Mouse (Mus musculus) liver, adult 2 months (tissue): Measurements from ENCODE around the gene Tceal3. TPM values are rescaled to one million over a fixed set of nuclear protein-coding genes. Genes with fewer than 3 reads are reported as not detected.
"Not testable (repeated sequence)": the region's sequence is repeated elsewhere in the genome, so short reads cannot be mapped to it uniquely, and the experiment has no call there.

ENCODE experiments used
- DNase-seq: peaks from one replicate; pipeline ENCODE4 v3.0.0-alpha.2; 2011; ENCODE audit warnings: low read depth, low spot score; ENCODE audit errors: extremely low read depth
- H3K27ac ChIP-seq: fragments of 200-500 bp; replicated peaks from 2 replicates; pipeline ENCODE4 v1.5.1; 2012; ENCODE audit warnings: low read depth, mild to moderate bottlenecking, control low read depth, inconsistent platforms, low read length; ENCODE audit not compliant: insufficient read depth
- H3K27me3 ChIP-seq: fragments of 200-500 bp; 2 replicates; pipeline ENCODE4 v1.6.1; 2012; ENCODE audit warnings: mild to moderate bottlenecking, moderate library complexity, low read length, inconsistent platforms; ENCODE audit not compliant: control insufficient read depth, insufficient read depth
- H3K36me3 ChIP-seq: fragments of 200-500 bp; 2 replicates; pipeline ENCODE4 v1.6.1; 2012; ENCODE audit warnings: low read length, inconsistent platforms; ENCODE audit not compliant: control insufficient read depth, insufficient read depth
- H3K4me1 ChIP-seq: fragments of 200-500 bp; 2 replicates; pipeline ENCODE4 v1.6.1; 2011; ENCODE audit warnings: low read length; ENCODE audit not compliant: control insufficient read depth, insufficient read depth
- H3K4me3 ChIP-seq: fragments of 200-500 bp; 2 replicates; pipeline ENCODE4 v1.5.1; 2011; ENCODE audit warnings: low read depth, mild to moderate bottlenecking, control low read depth, low read length, moderate library complexity; ENCODE audit not compliant: insufficient read depth
- H3K79me2 ChIP-seq: fragments of 200-500 bp; 2 replicates; pipeline ENCODE4 v1.6.1; 2012; ENCODE audit warnings: inconsistent platforms, mild to moderate bottlenecking, low read length, moderate library complexity; ENCODE audit not compliant: control insufficient read depth, insufficient read depth
- H3K9ac ChIP-seq: fragments of 200-500 bp; 2 replicates; pipeline ENCODE4 v1.6.1; 2012; ENCODE audit warnings: low read depth, mild to moderate bottlenecking, control low read depth, inconsistent platforms, low read length
- CTCF ChIP-seq: fragments of 200-500 bp; IDR thresholded peaks from 2 replicates; pipeline ENCODE4 v1.5.1; 2011; ENCODE audit warnings: low read depth, low read length, control low read depth
- POLR2A ChIP-seq: fragments of 200-500 bp; IDR thresholded peaks from 2 replicates; pipeline ENCODE4 v1.6.1; 2011; ENCODE audit warnings: low read length, control low read depth; ENCODE audit not compliant: insufficient read depth; ENCODE audit errors: extremely low read depth
- WGBS: fragments of 180-500 bp; shearing (Covaris S2); methylation state at CpG from one replicate; pipeline ENCODE4 v1.1.7; 2018; 5-methylcytosine and 5-hydroxymethylcytosine counted together
- polyA plus RNA-seq: library from polyadenylated mRNA; depleted of rRNA; stranded (reverse); fragments of >200 nt; gene quantifications from 2 replicates; pipeline ENCODE4 v1.2.3, GENCODE M21; 2012
- total RNA-seq: library from RNA; depleted of rRNA; stranded (reverse); fragments of >200 nt; gene quantifications from 2 replicates; pipeline ENCODE4 v1.2.3, GENCODE M21; 2014

Tceal3 gene
- total and polyA plus RNA-seq, 2 experiments, result not detected

DNA sequence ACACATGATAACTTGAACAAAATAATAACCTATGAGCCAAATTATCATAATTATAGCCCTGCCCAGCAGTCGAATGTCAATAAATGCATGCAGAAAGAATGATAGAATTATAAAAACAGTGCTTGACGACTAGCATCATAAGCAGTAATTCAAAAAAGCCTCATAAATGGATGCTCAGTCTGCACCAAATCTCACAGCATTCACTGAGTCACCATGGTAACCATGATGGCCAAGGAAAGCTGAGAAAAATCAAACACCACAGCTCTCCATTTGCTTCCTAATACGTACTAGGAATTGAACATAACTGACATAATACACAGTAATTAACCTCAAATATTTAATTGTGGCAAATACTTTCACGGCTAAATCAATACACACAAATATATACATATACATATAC lies 44.5 kb downstream of the Tceal3 start:
- 73% methylated on average over 4 of the region's 4 CpGs for WGBS
- TF ChIP-seq POLR2A (no peak), CTCF (no peak)
- no peak overlapping the region for H3K9ac ChIP-seq
- H3K36me3 ChIP-seq, result no peaks in the 10 kb centered on the region
- no peaks in the 10 kb centered on the region for H3K79me2 ChIP-seq
- DNase-seq, result no peak
- no peaks in the 10 kb centered on the region for H3K4me1 ChIP-seq
- H3K27me3 ChIP-seq, result no peaks in the 10 kb centered on the region
- H3K27ac ChIP-seq, result no peak overlapping the region
- no peak overlapping the region for H3K4me3 ChIP-seq

DNA sequence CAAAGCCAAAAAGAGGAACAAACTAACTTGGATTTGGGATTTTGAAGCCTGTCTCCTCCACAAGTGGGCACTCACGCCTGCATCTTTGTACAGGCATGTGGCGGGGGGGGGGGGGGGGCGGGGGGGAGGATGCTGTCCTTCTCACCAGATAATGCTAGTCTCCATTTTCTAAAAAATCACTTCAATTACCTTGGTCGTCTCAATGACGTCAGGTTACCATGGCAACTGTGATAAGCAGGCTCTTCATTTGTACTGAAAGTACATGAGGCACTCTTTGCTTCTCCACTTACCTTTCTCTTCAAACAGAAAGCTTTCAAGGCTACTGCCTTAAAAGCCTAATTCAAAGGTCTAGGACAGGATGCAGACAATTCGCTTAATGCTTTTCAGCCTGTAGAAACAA lies 49.1 kb downstream of the Tceal3 start:
- no peaks in the 10 kb centered on the region for H3K36me3 ChIP-seq
- WGBS, result 14% methylated on average over 4 of the region's 6 CpGs
- no peaks in the 10 kb centered on the region for H3K4me1 ChIP-seq
- H3K79me2 ChIP-seq, result no peaks in the 10 kb centered on the region
- no peak overlapping the region for H3K27ac ChIP-seq
- H3K4me3 ChIP-seq, result no peak overlapping the region
- TF ChIP-seq POLR2A, result no peak
- TF ChIP-seq CTCF, result no peak
- DNase-seq, result no peak
- H3K9ac ChIP-seq, result no peak overlapping the region
- H3K27me3 ChIP-seq, result no peaks in the 10 kb centered on the region

DNA sequence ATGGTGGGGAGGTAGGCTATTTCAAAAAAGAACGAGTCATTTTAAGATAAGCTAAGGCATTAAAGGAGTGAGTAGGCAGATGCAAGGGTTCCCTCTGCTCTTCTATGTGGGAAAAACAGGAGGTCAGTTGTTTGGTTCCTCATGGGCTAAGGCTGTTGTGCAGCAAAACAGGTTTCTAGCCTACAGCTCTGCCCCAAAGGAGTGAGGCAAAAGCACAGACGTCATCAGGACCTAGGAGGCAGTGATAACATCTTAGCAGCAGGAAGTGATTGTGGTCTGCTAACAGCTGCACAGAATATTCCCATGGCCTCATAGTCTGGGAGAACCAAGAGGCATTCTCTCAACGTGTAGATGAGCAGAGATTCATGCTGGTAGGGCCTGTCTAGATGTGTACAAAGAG lies 55.2 kb downstream of the Tceal3 start:
- H3K27me3 ChIP-seq, H3K79me2 ChIP-seq, DNase-seq, H3K4me3 ChIP-seq, H3K27ac ChIP-seq, H3K36me3 ChIP-seq, H3K4me1 ChIP-seq, H3K9ac ChIP-seq: not testable (repeated sequence)
- WGBS, result 29% methylated on average over 3 of the region's 3 CpGs

DNA sequence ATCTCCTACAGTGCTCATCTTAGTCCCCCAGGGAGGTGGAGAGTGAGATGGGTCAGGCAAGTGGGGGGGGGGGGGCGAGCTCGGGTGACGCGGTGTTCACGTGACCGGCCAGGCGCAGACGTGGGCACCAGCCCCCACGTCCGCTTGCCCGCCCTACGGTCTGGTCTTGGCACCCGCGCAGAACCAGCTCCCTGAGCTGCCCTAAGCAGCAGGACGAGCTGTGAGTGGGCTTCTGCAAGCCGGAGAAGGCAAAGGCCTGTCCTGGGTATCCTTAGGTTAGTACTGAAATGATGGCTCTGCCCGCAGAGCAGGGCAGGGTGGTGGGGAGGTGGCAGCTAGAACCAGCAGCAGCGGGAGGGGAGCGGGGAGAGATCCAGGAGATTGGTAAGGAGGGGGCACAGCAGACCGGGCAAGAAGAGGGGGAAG lies 75.7 kb downstream of the Tceal3 start:
- Histone ChIP-seq H3K4me1 (peaks cover 2% of the 10 kb centered on the region; the same call in 1 of the 2 replicates), H3K79me2 (no peaks in the 10 kb centered on the region), H3K27me3 (no peaks in the 10 kb centered on the region), H3K36me3 (no peaks in the 10 kb centered on the region), H3K27ac (no peak overlapping the region), H3K9ac (no peak overlapping the region), H3K4me3 (no peak overlapping the region)
- TF ChIP-seq CTCF (no peak), POLR2A (no peak)
- no peak for DNase-seq
- whole genome bisulfite sequencing, result 3% methylated on average over 20 of the region's 20 CpGs

DNA sequence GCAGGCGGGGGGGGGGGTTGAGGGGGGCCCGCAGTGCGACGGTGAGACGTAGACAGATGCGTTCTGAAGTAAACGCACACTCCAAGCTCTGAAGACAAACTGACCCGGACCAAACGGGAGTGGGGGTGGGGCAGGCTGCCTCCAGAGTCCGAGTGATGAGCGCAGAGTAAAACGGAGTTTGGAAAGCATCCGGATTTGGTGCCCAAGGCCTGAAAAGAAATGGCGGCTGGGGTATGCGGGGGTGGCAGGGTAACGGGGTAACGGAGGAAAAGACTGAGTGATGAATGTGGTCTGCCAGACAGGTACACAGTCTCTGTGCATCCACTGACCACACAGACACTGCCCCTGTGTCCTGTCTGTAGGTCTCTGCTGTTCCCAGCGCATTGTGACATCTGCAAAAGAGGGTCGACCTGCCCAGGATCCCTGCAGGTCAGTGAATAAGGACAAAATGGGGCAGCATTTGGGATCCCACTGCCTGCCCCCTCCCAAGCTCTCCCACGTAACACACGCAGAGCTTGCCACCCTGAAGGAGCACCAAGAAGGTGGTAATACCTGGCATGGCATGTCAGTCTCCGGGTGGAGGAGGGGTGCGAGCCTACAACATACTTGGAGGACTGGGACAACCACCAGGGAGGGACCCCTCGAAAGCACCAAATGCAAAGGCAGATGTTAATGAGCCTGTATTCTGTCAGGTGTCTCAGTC lies 76.3 kb downstream of the Tceal3 start:
- not testable (repeated sequence) for H3K27ac ChIP-seq, H3K27me3 ChIP-seq, H3K9ac ChIP-seq, H3K4me1 ChIP-seq, DNase-seq, H3K36me3 ChIP-seq, H3K79me2 ChIP-seq, H3K4me3 ChIP-seq
- WGBS, result 3% methylated on average over 23 of the region's 24 CpGs

DNA sequence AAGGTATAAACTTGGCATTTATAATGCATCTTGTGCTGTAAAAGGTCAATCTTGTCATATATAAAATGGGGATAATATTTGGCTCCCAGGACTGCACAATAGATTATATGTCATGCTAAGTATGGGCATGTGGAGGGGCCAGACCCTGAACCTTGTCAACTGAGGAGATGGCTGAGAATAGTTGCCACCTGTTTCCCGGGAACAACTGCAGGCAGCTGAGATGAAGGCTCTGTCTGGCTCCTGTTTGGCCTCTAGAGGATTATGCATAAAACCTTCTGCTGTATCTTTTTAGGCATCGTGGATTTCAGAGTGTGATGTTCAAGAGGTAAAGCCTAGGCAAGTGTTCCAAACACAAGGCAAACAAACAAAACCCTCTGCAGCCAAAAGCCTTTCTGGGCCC lies 78.2 kb downstream of the Tceal3 start:
- DNase-seq, result no peak
- H3K27ac ChIP-seq, result no peak overlapping the region
- TF ChIP-seq POLR2A, result no peak
- TF ChIP-seq CTCF, result no peak
- H3K4me1 ChIP-seq, result peaks cover 2% of the 10 kb centered on the region; the same call in 1 of the 2 replicates
- H3K36me3 ChIP-seq, result no peaks in the 10 kb centered on the region
- no peaks in the 10 kb centered on the region for H3K79me2 ChIP-seq
- 73% methylated on average over 2 of the region's 2 CpGs for WGBS
- no peak overlapping the region for H3K9ac ChIP-seq
- H3K4me3 ChIP-seq, result no peak overlapping the region
- H3K27me3 ChIP-seq, result no peaks in the 10 kb centered on the region
